Mouse (Mus musculus) limb, embryonic 14.5 days (tissue): ENCODE measurements around the gene Tubgcp6. TPM values are rescaled to one million over a fixed set of nuclear protein-coding genes. Genes with fewer than 3 reads are reported as not detected.

Experiments
- ATAC-seq: fragments of 200-750 bp; cut with Nextera tagmentation; 2 replicates; pipeline ENCODE4 v1.8.0; 2017; ENCODE audit warnings: low read depth, moderate number of reproducible peaks, moderate TSS enrichment; ENCODE audit not compliant: low FRiP score
- DNase-seq: peaks from one replicate; pipeline ENCODE4 v3.0.0-alpha.2; 2015; ENCODE audit warnings: low spot score
- H3K27ac ChIP-seq: fragments of 300-500 bp; sonication (generic); replicated peaks from 2 replicates; pipeline ENCODE4 v1.5.1; 2014; ENCODE audit warnings: low read depth, mild to moderate bottlenecking, low read length, moderate library complexity, mixed read lengths
- H3K27me3 ChIP-seq: fragments of 300-500 bp; sonication (generic); 2 replicates; pipeline ENCODE4 v1.6.1; 2014; ENCODE audit warnings: low read length, mixed read lengths; ENCODE audit not compliant: control insufficient read depth, insufficient read depth
- H3K36me3 ChIP-seq: fragments of 300-500 bp; sonication (generic); 2 replicates; pipeline ENCODE4 v1.6.1; 2014; ENCODE audit warnings: mild to moderate bottlenecking, low read length, moderate library complexity, mixed read lengths; ENCODE audit not compliant: control insufficient read depth, insufficient read depth
- H3K4me1 ChIP-seq: fragments of 300-500 bp; sonication (generic); 2 replicates; pipeline ENCODE4 v1.6.1; 2014; ENCODE audit warnings: antibody characterized with exemption, low read length, mixed read lengths; ENCODE audit not compliant: control insufficient read depth, insufficient read depth
- H3K4me2 ChIP-seq: fragments of 300-500 bp; sonication (generic); replicated peaks from 2 replicates; pipeline ENCODE4 v1.6.1; 2014; ENCODE audit warnings: low read depth, mild to moderate bottlenecking, low read length, moderate library complexity; ENCODE audit not compliant: severe bottlenecking
- H3K4me3 ChIP-seq: fragments of 300-500 bp; sonication (generic); replicated peaks from 2 replicates; pipeline ENCODE4 v1.5.1; 2014; ENCODE audit warnings: low read length
- H3K9ac ChIP-seq: fragments of 300-500 bp; sonication (generic); 2 replicates; pipeline ENCODE4 v1.6.1; 2014; ENCODE audit warnings: mild to moderate bottlenecking, low read depth, low read length, moderate library complexity; ENCODE audit not compliant: severe bottlenecking
- H3K9me3 ChIP-seq: fragments of 300-500 bp; sonication (generic); 2 replicates; pipeline ENCODE4 v1.6.1; 2016; ENCODE audit warnings: low read length; ENCODE audit not compliant: control insufficient read depth
- POLR2A ChIP-seq: fragments of 200-500 bp; IDR thresholded peaks from 2 replicates; pipeline ENCODE4 v1.8.0; 2012; ENCODE audit warnings: inconsistent platforms, mild to moderate bottlenecking, moderate library complexity, borderline replicate concordance; ENCODE audit not compliant: insufficient read depth, insufficient read length; ENCODE audit errors: extremely low read depth
- WGBS: fragments of 180-500 bp; shearing (Covaris S2); extraction: QIAGEN DNeasy Blood & Tissue Kit; methylation state at CpG from one replicate; pipeline ENCODE4 v1.1.7; 2014; 5-methylcytosine and 5-hydroxymethylcytosine counted together
- polyA plus RNA-seq, 2 experiments: library from polyadenylated mRNA; depleted of rRNA in 1 of 2; stranded (reverse) in 1 of 2; unstranded in 1 of 2; fragments of >200 nt; fragmentation: Nextera tagmentation in 1 of 2; extraction: Ambion mirVana in 1 of 2; gene quantifications; 2 replicates each; pipeline versions ENCODE4 v1.2.1 to v1.2.3; 2012 to 2014

The Tubgcp6 gene
- polyA plus RNA-seq, 2 experiments, result 17.2 to 36.8 TPM

- H3K27ac ChIP-seq, result 0 out of 2 replicates have a peak overlapping the region, but pooled peaks have one; percentile 19
- no peak for TF ChIP-seq POLR2A
- peak overlapping the region; percentile 97 for H3K4me3 ChIP-seq
- 4% methylated on average over 51 of the region's 68 CpGs for WGBS
- no peak for DNase-seq
- H3K9me3 ChIP-seq, result no peaks in the 10 kb centered on the region
- H3K27me3 ChIP-seq, result no peaks in the 10 kb centered on the region
- H3K4me2 ChIP-seq, result peak overlapping the region; percentile 94
- peaks cover 58% of the 10 kb centered on the region for H3K36me3 ChIP-seq
- peaks cover 6% of the 10 kb centered on the region for H3K4me1 ChIP-seq
- ATAC-seq, result peak; percentile 50
- peak overlapping the region; percentile 89 for H3K9ac ChIP-seq
Observed at GRCm38 (mm10) chr15:89089248-89090051, 33.5 kb downstream of the Tubgcp6 start.

- peak; percentile 93 for DNase-seq
- H3K36me3 ChIP-seq, result peaks cover 58% of the 10 kb centered on the region
- peak; percentile 95 for ATAC-seq
- peaks cover 6% of the 10 kb centered on the region for H3K4me1 ChIP-seq
- peak within 1 kb of the TSS; percentile 94 for H3K4me2 ChIP-seq
- peak within 1 kb of the TSS; percentile 97 for H3K4me3 ChIP-seq
- 2% methylated on average over 25 of the region's 38 CpGs for WGBS
- peak; percentile 78; the same call in 1 of the 2 replicates for TF ChIP-seq POLR2A
- peak within 1 kb of the TSS; percentile 89 for H3K9ac ChIP-seq
- H3K9me3 ChIP-seq, result no peaks in the 10 kb centered on the region
- no peaks in the 10 kb centered on the region for H3K27me3 ChIP-seq
- peak within 1 kb of the TSS; percentile 19; the same call in 1 of the 2 replicates for H3K27ac ChIP-seq
Observed at GRCm38 (mm10) chr15:89088607-89089247, 34.2 kb downstream of the Tubgcp6 start, which contains the start of gene Selenoo. Gene Selenoo, plus strand, starts transcription at chr15:89089084.

- Histone ChIP-seq H3K9ac (no peak overlapping the region), H3K4me1 (peaks cover 3% of the 10 kb centered on the region), H3K36me3 (peaks cover 72% of the 10 kb centered on the region), H3K27me3 (no peaks in the 10 kb centered on the region), H3K4me3 (no peak overlapping the region), H3K9me3 (no peaks in the 10 kb centered on the region), H3K27ac (no peak overlapping the region), H3K4me2 (no peak overlapping the region)
- WGBS, result 91% methylated on average over 2 of the region's 2 CpGs
- no peak for TF ChIP-seq POLR2A
- no peak for ATAC-seq
- DNase-seq, result no peak
Observed at GRCm38 (mm10) chr15:89084826-89085225, 38.1 kb downstream of the Tubgcp6 start.

GRCm38 (mm10) chr15:89083906-89084305 is 39.0 kb downstream of the Tubgcp6 start:
- no peak overlapping the region for H3K9ac ChIP-seq
- no peak overlapping the region for H3K27ac ChIP-seq
- H3K4me1 ChIP-seq, result no peaks in the 10 kb centered on the region
- H3K4me2 ChIP-seq, result no peak overlapping the region
- peaks cover 75% of the 10 kb centered on the region for H3K36me3 ChIP-seq
- no peak overlapping the region for H3K4me3 ChIP-seq
- 93% methylated on average over 1 of the region's 1 CpGs for WGBS
- no peaks in the 10 kb centered on the region for H3K27me3 ChIP-seq
- no peaks in the 10 kb centered on the region for H3K9me3 ChIP-seq
- ATAC-seq, result no peak
- TF ChIP-seq POLR2A, result no peak
- DNase-seq, result no peak

GRCm38 (mm10) chr15:89078208-89078836 is 44.6 kb downstream of the Tubgcp6 start:
- Histone ChIP-seq H3K4me3 (no peak overlapping the region), H3K27ac (no peak overlapping the region), H3K27me3 (no peaks in the 10 kb centered on the region), H3K9me3 (no peaks in the 10 kb centered on the region), H3K9ac (0 out of 2 replicates have a peak overlapping the region, but pooled peaks have one; percentile 89), H3K4me2 (peak overlapping the region; percentile 88; the same call in 1 of the 2 replicates), H3K4me1 (peaks cover 28% of the 10 kb centered on the region), H3K36me3 (peaks cover 36% of the 10 kb centered on the region)
- no peak for ATAC-seq
- no peak for DNase-seq
- TF ChIP-seq POLR2A, result no peak
- WGBS, result 42% methylated on average over 9 of the region's 9 CpGs
